Mouse (Mus musculus): ENCODE results near the gene Gm33543.

The Gm33543 gene

DNA sequence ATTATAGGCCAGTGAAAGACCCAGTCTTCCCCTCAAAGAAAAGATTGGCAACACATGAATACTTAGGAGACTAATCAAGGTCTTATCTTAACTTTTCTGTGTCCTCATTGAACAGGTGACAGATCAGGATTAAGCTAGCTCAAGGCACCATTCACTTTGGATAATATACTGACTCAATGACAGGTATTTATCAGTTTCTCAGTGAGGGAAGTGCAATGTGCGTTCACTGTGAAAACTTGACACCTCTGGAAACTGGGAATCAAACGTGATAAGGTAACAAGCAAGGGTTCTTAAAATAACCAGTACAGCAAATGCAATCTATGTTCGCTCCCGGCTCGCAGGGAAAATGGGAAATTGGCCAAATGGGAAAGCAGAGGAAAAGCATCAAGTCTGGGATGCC lies 11.8 kb downstream of the Gm33543 start:
- no peak for DNase-seq

DNA sequence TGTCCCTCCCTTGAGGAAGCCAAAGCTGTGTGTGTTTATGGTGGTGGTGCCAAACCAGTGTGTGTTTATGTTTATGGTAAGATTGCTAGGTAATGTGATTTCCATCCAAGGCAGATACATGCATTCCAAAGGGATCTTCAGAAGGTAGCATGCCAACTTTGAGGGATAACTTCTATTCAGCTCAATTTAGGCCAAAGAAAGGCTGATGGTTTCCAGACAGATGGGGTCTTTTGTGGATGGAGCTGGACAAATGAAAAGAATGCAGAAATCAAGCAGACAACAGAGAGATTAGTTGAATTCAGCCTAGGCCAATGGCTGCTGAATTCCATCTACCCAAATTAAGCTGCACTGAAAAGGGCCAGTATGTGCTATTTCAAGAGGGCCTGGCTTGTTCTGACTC lies 13.3 kb downstream of the Gm33543 start:
- no peak for DNase-seq

DNA sequence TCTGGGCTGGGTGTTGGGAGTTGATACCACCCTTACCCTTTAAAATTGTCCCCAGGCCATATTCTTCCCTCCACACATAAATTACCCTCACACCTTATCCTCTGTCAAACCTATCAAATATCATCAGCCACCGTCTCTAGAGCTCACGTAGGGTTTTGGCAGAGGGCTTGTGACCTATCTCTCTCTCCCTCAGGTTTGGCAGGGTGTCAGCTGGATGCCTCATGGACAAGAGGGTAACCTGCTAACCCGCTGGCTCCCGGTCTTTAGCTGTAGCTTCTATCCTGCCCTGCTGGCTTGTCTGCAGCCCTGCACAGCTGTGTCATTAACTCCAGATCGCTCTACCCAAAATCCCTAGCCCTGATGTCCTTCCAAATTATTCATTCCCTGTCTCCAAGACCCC lies 14.4 kb downstream of the Gm33543 start:
- DNase-seq, result no peak

DNA sequence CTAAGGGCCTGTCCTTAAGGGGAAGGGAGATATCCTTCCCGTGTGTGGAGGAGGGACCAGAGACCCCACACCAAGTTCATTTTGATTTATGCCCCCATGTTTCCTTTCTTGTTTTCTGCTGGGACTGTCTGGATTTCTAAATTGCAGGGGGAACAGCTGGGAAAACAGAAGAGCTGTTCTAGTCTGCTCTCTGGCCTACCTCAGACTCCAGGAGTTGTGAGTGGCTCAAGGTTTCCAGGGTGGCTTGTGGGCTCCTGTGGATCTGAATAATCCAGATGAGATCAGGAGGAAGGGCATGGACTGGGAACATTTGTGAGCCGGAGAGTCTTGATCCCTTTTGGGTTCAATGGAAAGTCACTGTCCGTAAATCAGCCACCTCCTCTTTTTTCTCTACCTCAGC lies 17.1 kb downstream of the Gm33543 start:
- no peak for DNase-seq

DNA sequence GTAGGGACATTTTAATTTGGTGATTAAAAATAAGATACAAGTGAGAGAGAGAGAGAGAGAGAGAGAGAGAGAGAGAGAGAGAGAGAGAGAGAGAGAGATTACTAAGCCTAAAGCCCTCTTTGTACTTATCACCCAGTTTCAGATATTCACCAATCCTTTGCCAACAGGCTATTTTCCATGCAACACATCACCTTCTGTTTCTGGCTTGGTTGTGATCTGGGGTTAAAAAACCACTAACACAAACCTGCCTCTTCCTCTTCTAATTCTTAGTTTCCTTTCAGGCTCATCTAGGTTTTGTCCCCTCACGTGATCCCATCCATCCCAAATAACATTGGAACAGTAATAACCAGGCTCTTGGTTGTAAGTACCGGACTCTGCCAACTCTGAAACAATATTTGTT lies 24.2 kb downstream of the Gm33543 start:
- no peak for DNase-seq

DNA sequence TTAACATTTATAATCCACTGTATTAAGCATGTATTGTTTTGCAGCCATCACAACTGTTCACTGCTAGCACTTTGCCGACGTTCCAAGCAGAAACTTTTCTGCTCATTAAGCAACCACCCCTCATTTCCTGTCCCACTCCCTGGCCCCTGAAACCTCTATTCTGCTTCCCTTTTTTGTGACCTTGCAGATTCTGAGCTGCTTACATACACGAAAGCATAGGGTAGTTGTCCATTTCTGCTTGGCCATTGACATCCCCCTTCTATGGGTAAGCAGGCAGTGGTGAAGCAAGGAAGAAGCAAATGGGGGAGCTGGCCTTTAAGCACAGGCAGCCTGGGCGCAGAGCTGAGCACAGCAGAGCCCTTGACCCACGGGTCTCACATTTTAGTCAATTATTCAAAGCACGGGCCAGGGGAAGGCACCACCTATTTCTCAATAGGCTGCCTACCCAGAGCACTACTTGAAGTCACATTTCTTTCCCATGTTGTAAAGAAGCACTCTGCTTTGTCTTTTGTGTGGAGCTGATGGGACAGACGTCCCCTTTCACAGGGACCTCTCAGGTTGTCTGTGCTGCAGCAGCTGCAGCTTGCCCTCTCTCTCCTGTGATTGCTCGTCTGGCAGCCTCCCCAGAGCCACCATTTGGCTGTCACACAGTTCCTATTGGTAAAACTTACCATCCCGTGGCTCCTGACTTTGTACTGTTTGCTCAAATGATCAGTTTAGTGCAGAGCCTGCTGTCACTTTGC lies 25.1 kb downstream of the Gm33543 start:
- no peak for DNase-seq

DNA sequence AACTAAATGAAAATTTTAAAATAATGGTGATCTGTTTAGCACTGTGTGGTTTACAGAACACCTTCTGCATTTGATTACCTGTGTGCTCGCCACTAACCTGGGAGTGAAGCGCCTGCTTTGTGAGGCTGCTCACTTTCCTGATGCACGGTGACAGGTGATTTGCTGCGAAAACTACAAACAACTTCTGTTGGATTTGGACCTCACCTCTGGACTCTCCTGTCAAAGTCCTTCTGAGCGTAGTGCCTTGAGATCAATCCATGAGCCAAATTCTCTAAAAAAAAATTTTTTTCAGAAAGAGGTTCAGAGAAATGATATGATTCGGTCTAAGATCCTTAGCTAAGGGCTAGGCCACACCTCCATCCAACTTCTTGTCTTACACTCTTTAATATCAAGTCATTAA lies 28.4 kb downstream of the Gm33543 start:
- DNase-seq, result no peak

DNA sequence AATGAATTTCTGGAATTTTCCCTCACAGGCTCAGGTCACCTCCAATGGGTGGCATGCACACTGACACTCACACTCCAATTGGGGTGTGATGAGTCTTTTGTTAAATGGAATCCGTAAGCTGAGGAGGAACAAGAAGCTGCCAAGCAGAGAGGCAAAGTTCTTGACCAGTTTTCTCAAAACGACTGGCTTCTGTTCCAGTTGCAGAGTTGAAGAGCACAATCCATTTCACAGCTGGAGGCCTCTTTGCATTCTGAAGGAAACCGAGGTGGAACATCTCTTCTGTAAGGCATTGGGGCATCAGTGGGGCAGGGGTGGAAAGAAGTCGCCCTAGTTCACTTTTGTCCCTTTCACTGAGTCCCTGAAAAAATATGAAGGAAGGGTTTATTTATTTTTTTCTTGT lies 30.9 kb downstream of the Gm33543 start:
- DNase-seq, result no peak

DNA sequence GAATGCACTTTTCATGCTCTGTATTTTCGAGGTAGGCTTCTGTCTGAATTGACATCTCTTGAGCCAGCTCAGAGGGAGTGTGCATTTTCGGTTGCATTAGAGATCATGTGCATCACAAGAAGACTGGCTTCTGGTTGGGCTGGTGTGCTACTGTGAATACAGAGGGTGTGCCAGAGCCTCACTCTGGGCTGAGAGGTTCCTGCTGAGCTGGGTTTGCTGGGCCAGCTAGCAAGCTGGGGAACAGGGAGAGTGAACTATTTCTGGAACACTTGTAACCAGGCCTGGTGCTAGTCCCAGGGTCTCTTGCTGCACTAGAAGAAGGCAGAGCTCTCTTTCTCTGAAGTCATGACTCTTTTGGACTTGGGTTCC lies 41.3 kb downstream of the Gm33543 start:
- DNase-seq, result no peak

DNA sequence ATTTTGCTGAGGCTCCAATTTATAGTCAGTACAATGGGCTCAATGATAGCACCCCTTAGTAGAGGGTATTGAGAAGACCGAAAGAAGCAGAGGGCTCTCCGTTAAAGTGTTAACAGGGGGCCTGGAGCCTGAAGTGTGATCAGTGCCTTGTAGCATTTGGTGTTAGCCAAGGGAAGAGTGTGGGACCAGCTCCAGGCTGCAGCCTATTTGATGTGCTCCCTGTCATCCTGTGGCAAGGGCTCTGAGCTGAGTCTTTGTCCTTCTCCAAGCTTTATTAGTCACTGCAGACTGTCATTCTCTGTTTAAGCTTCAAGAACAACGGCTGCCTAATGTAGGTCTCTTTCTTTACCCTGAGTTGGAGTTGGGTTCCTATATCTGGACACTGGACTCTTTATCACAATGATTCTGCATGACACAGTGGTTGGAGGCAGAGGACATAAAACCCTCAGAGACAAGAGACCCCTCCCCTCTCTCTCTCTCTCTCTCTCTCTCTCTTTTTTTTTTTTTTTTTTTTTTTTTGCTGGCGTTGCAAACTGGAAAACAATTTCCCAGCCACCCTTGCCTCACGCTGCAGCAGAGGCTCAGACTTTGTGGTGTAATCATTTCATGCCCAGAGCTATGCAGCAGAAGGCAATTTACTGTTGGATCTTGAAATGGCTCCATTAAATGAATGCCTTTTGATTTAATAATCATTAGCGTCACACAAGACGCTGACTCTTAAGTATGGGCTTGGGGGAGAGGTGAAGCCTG lies 41.9 kb downstream of the Gm33543 start:
- DNase-seq, result no peak

DNA sequence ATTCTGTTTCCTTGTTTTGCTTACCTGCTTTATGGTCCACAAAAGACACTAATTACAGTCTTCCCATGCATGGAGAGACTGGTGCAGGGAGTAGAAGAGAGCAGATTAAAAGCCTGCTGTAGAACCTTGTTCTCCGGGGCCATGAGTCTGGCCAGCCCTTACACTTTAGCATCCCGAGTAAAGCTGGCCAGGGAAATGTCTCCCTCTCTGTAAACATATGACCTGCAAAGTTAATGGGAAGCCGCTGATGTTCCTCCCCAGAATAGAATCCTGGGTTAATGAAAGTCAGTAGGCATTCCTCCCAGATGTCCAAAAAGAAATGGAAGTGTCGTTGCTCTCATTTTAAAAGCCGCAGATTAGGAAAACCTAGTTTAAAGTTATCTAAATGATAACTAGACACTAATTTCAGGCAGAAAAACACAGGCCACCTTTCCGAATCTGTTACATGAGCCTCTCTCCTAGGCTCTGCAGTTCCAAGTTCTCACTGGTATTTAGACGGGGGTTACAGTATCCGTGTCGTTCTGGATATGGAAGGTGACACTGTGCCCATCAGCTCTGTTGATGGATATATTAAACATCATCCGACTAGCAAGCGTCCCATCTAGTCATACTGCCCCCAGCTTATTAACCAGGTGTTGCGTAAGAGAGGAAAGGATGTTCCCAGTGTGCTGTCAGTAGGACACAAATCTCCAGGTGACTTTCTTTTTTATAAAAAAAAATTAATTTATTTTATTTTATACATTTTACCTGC lies 44.9 kb downstream of the Gm33543 start:
- DNase-seq, result no peak

DNA sequence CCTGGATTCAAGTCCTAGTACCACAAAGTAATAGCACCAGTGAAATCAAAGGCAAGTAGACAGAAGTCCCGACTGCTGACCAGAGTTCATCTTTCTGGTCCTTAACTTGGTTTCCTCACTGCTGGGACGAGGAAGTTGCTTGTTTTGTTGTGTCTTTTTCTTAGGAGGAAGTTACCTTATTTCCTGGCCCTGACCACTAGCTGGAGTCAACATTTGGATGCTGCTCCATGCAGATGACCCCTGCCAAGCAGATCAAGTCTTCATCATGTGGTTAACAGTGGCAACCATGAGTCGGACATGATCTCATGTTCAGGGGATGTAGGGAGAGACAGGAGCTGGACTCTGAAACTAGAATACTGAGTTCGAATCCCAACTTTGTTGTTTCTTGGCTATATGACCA lies 47.2 kb downstream of the Gm33543 start:
- no peak for DNase-seq

DNA sequence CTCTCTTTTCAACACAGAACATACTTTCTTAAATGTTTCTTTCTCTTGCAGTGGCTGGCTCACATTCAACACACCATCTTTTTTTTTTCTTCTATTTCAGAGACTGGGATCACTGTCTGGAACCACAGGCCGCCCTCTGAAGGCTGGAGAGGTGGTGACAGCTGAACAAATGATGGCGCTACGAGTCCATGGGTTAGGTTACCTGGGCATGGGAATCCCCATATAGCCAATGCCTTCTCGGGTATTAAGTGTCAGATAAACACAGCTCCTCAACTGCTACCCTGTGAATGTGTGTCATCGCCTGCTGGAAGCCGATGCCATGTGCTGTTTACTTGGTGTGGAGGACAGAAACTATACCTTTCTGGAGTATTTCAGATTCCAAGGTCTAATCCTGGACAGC lies 48.0 kb downstream of the Gm33543 start:
- DNase-seq, result no peak

DNA sequence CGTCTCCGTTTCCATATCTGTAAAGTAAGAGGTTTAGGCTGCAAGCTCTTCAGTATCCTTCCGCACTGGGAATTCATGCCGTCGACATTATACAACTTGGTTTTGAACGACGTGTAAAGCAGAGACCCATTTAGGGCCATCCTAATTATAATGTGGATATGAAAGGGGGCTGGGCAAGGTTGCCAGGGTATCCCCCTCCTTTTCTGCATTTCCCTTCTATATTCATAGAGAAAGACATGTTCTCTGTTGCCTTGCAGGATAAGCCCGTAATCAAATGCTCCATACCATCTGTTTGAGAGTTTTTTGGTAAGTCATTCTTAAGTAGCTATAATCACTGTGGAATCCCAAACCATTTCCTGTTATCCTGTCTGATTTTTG lies 51.3 kb downstream of the Gm33543 start:
- DNase-seq, result no peak

DNA sequence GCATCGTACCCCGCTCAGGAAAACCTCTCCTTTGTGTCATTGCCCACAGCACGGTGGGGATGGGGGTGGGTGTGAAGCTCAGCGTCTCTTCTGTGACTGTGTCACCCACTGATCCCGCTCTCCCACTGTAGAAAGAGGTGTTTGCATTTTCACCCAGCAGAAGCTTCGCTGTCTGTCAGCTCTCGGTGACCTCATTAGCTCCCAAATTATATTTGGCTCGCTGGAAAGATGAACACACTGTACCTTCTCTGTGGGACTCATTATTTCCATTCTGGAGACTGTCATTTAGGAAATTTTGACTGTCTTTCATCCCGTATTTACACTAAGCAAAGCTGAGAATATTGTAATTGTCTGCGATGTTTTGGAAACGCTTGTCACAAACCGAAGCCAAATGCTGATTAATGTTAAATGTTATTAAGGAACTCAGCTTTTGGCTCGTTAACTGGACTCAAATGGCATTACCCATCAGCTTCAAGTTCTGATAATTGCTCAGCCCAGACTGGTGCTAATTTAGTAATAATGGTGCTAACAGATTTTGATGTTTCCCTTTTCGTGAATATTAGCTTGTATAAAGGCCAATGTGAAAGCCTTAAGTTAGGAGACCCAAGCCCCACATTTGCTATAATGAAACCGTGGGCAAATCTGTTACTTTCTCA lies 51.8 kb downstream of the Gm33543 start:
- no peak for DNase-seq

DNA sequence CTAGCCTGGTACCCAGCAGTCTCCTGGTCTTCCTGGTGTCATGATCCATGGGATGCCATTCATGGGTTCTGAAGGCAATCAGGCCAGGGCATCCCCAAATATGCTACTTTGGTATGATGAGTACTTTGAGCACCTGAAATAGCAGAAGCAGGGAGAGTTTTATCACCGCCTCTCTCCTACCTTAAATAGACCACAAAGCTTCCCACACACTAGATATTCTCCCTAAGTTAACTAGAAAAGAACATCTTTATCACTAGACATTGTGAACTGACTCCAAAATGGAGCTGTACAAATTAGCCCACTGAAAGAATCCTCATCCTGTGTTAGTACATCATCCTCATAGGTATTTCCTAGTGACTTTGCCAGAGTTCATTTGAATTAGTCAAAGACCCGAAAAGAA lies 55.6 kb downstream of the Gm33543 start:
- DNase-seq, result no peak

DNA sequence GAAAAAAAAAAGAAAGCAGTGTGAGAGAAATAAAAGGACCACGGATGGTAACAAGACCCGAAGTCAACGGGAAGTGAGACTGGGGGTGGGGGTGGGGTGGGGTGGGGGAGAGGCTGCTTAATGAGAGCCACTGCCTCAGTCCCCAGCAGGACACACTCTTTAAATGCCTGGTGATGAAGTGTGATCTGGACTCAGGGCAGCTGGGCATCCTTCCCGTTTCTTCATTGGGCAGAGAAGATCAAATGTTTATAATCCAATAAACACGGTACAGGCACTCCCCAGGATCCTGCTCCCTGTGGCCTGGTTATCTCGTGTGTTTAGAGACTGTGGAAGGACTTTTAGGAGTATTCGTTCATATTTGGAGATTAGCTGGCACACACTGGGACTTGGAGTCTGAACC lies 57.9 kb downstream of the Gm33543 start:
- DNase-seq, result no peak

DNA sequence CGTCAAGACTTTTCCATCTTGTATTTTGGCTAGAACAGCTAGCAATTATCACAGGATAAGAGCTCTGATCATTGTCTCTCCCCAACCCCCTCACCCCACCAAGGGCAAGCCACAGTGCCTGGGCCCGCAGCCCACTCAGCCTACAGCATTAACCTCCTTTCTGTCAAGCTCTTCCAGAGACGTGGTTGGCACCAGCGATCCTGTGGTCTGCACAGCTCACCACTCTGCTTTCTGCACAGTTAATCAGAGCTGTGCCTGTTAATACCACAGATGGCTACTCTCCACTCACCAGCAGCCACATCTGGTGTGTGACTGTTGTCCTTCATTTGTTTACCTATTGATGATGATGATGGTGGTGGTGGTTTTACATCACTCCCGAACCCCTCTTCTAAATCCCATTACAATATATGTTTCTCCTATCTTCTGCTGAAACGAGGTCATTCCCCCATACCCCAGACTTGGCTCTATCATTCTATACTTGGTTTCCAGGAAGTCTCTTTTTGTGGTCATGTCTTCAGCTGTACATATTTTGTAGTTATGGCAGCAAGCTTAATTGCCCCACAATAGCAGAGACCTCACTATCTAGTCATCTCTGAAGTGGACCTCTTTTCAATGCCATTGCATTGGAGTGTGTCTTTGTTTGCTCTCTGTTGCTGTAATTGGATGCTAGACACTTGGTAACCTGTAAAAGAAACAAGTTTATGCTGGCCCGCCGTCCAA lies 61.7 kb downstream of the Gm33543 start:
- no peak for DNase-seq

DNA sequence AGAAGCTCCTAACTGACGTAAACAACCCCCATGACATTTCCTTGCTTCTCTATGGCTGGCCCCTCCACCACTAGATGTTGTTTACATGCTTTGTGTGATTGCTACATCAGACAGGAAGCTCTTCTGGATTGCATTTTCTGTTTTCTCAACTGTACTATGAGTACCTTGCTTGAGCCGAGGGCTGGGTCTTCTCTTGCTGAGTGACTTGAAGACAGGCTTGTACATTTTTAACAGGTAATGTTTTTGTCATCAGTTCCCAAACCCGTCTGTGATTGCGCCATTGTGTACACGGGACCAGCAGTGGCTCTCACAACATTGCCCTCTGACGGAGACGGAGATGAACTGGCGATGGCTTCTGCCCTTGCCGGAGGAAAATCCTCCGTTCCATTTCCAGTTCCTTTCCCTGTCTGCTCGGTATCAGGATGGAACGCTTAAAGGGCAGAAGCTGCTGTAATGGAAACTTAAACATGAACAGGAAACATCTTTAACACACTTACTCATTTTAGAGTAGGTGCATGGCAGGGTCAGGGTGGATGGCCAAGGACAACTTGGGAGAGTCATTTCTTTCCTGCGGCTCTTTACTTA lies 62.8 kb downstream of the Gm33543 start:
- no peak for DNase-seq

DNA sequence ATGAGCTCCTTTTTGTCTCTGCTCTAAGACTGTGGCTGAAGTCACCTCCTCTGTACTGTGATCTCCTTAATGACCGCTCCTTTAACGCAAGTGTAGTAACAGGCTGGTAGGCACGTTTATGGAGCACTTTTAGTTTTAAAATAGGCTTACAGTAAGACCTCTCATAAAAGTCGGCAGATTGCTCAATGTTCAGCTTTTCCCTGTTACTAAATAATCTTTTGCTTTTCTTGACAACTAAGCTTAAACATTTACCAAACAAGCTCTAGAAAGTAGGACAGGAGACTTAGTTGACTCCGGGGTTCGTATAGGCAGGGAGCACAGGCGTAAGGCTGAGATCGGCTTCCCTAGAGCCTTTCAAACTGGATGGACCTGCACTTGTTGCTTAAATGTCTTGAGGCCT lies 64.1 kb downstream of the Gm33543 start:
- no peak for DNase-seq

DNA sequence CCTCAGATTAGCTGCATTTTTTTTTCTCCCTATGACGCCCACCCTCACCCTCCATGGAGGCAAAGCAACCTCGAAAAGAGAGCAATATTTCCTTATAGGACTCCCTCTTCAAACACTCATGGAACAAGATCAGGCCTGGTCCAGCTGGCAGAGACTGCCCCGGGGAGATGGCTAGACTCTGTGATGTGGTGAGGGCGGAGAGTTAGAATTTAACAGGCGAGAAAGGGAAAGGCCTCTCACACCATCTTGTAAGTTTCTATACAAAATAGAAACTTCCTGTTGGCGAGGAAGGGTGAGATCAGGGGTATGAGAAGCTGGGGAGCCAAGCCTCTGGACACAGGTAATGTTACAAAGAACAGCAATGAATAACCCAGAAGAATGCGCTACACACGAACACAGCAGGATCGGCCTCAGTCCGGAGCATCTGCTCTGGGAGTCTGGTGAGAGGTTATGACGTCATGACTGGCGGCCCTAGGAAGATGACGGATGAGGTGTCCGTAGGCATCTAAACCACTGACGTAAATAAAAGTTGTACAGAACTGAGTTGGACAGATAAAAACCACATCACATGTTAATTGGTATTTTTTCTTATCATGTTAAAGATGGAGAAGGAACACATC lies 64.9 kb downstream of the Gm33543 start:
- no peak for DNase-seq

DNA sequence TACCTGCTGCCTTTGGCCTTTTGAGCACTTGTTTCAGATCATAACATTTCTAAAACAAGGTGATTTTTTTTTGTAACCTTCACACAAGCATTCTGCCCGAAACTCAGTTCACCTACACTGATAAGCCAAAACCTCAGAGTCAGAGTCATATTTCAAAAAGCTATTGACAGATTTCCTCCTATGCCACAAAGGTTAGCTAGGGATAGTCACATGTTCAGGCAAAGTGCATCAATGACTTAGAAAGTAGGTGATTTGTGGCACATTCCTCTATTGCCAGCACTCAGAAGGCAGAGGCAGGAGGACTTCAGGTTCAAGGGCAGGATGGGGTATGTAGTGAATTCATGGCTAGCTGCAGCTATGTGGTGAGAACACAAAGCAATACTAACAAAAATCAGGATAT lies 65.7 kb downstream of the Gm33543 start:
- no peak for DNase-seq
